Mouse (Mus musculus): ENCODE measurements around the gene Elmo2.

The Elmo2 gene

DNA sequence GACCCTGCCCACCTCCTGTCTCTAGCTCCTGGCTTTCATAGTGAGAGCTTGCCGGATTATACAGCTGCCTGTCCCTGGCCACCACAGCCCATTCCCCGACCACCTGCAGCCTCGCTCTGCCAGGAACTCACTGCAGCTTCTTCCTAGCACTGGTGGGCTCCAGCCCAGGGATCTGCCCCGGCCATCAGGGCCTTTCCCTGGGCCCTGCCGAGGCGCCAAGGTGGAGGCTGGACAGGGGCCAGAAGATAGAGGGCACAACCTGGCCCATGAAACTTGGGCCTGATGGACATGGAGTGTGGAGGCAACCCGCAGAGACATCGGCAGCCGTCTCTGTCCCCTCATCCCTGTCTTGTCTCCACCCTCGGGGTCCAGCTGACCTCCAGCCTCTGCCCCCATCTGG is 70.1 kb downstream of the Elmo2 start:
- DNase-seq: no peak

DNA sequence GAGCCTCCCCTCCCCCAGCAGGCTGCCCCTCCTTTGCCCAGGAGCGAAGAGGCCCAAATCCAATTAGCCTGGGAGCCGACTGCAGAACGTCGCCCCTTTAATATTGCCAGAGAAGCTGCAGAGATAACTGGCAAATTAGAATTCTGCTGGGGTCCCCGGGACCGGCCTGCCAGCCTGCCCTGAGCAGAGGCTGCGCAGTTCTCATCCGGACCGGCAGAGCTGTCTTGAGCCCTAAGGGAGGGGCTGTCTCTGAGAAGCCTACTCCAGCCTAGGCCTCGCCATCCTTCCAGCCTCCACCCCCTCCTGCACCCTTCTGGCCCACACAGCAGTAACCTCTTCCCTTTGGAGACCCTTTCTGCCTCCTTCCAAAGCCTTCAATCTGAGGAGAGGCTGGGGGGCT is 72.4 kb downstream of the Elmo2 start:
- DNase-seq: no peak

DNA sequence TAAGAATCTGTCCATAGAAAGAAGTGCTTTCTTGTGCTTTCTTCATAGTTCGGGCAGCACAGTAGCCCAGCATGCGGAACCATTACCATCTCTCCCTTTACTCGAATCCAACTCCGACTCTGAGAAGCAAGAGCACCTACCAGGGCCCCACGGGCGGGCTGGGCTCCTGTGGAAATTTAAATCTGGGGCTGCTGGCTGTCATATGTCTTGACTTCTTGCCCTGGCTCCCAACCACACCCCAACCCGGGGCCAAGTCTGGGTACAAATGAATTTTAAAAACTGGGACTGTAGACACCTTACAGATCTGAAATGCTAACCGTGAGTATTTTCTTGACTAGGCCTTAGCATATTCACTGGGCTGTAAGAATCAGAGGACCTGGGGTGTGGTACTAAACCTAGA is 73.0 kb downstream of the Elmo2 start:
- no peak for DNase-seq

DNA sequence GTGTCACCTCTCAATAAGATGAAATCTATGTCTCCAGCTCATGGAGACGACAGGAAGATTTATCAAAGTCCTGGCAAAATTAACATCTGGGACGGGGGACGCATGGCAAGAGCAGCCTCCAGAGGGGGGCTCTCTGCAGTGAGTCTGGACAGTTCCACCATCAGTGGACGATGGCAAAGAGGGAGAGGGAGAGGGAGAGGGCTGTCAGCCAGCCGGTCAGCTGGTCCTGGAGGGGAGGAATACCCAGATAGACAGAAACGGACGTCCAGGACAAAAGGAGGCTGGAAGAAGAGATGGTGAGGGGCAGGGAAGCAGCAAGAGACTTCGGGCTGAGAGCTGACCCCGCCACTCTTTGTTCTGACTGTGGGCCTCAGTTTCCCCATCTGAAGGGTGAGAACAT is 73.5 kb downstream of the Elmo2 start:
- no peak for DNase-seq

DNA sequence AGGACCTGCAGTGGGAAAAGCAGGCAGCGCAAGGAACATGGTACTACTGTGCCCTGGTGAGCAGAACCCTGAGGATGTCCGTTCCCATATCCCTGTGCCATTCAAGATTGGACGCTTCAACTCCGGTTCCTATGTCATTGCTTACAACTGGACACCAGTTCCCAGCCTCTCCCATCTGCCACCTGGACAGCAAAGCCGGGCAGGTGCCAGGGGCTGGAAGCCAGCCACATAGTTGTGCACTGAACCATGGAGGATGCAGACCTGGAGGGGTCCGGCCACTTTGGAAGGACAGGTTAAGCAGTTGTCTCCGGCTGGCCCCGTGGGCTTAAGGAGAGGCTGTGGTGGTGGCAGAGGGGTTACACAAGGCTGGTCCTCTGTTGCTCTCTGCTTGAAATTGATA is 73.9 kb downstream of the Elmo2 start:
- DNase-seq: no peak

DNA sequence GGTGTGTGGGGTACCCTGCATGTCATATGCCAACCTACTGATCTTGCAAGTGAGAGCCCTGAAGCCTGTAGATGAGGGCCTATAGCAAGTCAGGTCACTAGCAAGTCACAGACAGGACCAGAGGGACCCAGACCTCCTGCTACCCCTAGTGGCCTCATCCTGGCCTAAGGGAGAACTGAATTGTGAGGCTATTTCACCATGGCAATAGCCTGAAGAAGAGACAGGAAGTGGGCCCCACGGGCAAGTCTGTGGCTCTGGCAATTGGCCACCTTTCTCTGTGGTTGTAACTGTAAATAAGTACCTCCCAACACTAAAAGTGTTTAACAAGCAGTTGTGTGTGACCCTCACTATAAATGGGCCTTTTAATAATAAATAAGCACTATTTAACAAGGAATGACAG is 75.4 kb downstream of the Elmo2 start:
- no peak for DNase-seq

DNA sequence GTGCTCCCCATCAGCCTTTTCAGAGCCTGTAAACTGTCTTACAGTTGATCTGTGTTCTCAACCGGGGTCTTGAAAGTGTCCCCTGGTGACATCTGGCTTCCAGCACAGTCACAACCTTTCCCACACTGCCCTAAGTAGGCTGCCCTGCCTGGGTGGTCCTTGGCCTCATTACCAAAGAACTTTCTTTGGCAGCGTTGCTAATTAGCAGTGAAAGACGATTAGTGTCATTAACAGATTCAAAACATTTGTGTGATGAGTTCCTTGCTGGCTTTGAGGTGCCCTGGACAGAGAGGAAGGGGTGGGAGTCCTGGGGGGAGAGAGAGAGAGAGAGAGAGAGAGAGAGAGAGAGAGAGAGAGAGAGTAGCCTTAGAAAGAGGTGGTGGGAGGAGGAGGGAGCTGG is 77.3 kb downstream of the Elmo2 start:
- DNase-seq: no peak

DNA sequence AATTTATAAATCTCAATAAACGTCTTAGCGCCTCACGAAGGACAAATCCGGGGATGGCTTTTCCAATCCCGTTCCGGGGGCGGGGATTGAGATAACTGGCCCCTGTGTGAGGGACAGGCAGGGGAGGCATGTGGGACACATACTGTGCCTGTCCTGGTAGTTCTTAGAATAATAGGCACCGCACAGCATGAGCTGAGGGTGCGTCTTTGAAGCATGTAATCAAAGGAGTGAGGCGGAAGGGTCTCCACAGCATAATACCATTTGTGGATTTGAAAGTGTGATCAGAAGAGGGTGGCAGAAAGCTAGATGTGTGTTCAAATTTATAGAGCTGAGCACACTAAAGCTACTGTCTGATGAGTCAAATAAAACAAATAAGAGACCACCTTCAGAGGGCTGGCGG is 79.9 kb downstream of the Elmo2 start:
- DNase-seq: no peak

DNA sequence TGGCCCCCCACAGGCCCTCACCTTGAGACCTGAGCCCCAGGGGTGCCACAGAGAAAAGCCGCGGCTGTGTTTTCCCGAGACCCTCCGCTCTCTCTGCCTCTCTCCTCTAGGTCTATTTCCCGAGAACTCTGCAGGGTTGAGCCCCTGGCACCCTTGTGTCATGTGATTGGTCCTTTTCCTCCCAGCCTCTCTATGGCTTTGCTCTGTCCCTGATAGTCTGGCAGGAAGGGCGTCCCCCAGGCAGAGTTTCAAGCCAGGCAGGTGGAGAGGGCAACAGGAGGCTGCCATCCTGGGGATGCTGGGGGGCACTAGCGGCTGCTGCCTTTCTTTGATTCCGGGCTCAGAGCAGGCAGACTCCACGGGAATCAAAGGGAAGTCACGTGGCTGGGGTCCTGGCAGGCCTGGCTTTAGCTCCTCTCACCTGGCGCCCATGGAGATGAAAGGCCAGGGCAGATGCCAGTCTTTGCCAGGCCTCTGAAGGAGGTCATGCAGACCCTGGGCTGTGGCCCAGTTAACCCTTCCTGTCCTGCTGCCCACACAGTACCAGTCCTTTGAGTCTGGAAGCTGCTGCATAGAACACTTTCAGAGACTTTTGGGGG is 83.1 kb downstream of the Elmo2 start:
- no peak for DNase-seq

DNA sequence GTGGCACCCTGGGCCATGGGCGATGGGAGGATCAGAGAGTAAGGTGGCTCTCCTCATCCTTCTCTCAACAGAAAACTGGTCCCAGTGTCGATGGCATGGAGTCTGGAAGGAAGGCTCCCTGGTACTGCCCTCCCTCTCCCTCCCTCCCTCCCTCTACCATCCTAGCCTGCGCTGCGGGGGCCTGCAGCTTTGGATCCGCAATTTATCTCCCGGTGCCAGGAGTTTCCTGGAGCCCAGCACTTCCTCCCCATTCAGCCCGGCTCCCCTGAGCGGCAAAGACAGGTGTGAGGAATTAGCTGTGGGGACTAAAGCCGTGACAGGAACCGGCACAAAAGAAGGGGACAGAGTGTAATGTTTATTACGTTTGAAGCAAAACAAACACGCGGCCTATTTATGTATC is 83.7 kb downstream of the Elmo2 start:
- no peak for DNase-seq

DNA sequence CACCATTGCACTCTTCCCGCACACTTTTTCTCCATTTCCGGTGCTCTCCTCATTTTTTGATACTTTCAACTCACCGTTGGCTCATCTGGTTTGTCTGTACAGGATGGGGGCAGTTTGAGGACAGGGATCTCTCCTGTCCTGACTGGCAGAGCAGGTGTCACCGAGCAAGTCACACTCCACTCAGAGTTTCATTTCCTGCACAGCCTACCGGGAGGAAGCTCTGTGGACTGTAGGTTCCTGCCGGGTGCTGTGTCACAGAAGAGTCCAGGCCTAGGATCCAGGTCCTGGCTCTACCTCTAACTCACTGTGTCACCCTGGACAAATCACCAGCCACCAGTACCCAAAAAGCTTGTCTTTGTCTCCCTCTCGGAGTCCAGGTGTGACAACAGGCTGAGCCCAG is 84.5 kb downstream of the Elmo2 start:
- DNase-seq: no peak

DNA sequence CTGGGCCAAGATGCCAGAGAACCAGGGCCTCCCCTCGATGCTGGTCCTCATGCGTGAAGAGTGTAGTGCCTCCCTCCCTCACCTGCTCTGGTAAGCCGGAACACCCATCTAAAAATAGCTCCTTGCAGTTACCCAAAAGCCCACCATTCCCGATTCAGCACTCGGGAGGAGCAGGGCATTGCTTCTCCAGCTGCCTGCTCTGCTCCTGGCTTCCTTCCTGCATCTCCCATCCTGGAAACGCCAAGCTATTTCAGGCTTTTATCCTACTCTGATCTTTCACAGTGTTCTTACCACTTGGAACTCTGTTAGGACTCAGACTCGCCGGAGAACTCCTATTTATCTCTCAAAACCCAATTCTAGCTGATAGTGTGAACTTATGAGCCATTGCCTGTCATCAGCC is 85.9 kb downstream of the Elmo2 start:
- DNase-seq: no peak

DNA sequence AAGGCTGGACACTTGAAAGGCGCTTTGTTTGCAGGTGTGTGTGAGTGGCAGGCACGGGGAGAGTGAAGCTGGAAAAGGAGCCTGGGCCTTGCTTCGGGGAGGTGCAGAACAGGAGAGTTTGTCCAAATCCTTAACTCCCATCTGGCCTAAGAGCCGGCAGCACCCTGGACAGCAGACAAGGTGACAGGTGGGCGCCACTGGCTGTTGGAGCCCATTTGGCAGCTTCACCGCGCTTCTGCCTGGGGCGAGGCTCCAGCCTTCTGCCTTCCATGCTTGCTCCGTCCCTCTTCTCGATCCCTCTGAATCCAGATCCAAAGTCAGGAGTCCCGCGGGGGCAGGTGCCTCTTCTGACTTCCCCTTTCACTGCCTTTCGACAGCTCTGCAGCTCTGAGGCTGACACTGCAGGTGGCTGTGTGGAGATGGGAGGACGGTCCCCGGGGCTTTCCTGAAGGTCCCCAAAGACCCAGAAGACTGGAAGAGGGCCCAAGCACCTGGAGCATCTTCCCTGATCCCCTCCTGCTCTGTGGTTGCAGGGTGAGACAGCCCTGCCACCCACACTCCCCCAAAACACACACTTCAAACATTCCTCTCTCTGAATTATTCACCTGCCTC is 86.6 kb downstream of the Elmo2 start:
- no peak for DNase-seq

DNA sequence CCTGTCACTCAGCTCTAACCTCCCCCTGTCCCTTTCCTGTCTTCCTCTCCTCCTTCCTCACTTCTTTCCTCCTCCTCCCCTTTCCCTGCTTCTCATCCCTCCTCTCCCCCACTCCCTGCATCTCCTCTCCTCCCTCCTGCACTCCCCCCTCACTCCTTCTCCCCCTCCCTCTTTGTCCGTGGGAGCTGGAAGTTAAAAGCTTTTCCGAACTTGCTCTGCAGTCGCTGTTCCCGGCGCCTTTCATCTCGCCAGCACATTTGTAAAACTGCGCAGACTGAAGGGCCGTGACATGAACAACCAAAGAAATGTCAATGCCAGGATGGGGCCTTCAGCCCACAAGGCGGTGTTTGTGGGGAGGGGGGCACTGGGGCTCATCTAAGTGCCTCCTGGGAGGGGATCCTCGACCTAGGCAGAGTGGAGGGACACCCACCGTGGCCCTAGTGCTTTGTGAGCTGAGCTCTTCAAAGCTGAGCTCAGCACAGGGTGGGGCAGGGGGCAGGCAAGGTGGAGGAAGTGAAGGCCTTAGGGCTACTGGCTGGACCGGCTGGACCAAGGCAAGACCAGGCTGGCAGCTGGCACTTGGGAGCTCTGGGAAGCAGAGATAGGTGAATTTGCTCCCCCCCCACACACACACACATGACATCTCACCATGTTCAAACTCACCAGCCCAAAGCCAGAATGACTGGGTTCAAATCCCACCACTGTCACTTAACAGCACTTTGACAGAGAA is 87.7 kb downstream of the Elmo2 start:
- no peak for DNase-seq
